Mouse (Mus musculus) liver, embryonic 16.5 days (tissue): ENCODE measurements around the gene Gpr161. TPM values are rescaled to one million over a fixed set of nuclear protein-coding genes. Genes with fewer than 3 reads are reported as not detected.

Source experiments
- ATAC-seq: fragments of 200-750 bp; cut with Nextera tagmentation; 2 replicates; pipeline ENCODE4 v1.8.0; 2017; ENCODE audit warnings: low read depth, mild to moderate bottlenecking, moderate number of reproducible peaks, moderate library complexity
- H3K27ac ChIP-seq: fragments of 300-500 bp; sonication (generic); 2 replicates; pipeline ENCODE4 v1.5.1; 2014; ENCODE audit warnings: mild to moderate bottlenecking, low read length
- H3K27me3 ChIP-seq: fragments of 300-500 bp; sonication (generic); 2 replicates; pipeline ENCODE4 v1.6.1; 2014; ENCODE audit warnings: low read depth, low read length, mixed read lengths; ENCODE audit not compliant: control insufficient read depth, insufficient read depth
- H3K36me3 ChIP-seq: fragments of 300-500 bp; sonication (generic); 2 replicates; pipeline ENCODE4 v1.6.1; 2014; ENCODE audit warnings: mild to moderate bottlenecking; ENCODE audit not compliant: control insufficient read depth, insufficient read depth
- H3K4me1 ChIP-seq: fragments of 300-500 bp; sonication (generic); 2 replicates; pipeline ENCODE4 v1.6.1; 2014; ENCODE audit warnings: low read depth, low read length, mixed read lengths; ENCODE audit not compliant: control insufficient read depth
- H3K4me2 ChIP-seq: fragments of 300-500 bp; sonication (generic); 2 replicates; pipeline ENCODE4 v1.6.1; 2014; ENCODE audit warnings: low read depth, low read length, mixed read lengths
- H3K4me3 ChIP-seq: fragments of 300-500 bp; sonication (generic); 2 replicates; pipeline ENCODE4 v1.5.1; 2014; ENCODE audit warnings: low read depth, mild to moderate bottlenecking, low read length
- H3K9ac ChIP-seq: fragments of 300-500 bp; sonication (generic); 2 replicates; pipeline ENCODE4 v1.6.1; 2014; ENCODE audit warnings: low read depth, low read length
- H3K9me3 ChIP-seq: fragments of 300-500 bp; sonication (generic); replicated peaks from 2 replicates; pipeline ENCODE4 v1.6.1; 2016; ENCODE audit warnings: low read length; ENCODE audit not compliant: control insufficient read depth
- WGBS: fragments of 180-500 bp; shearing (Covaris S2); extraction: QIAGEN DNeasy Blood & Tissue Kit; methylation state at CpG from one replicate; pipeline ENCODE4 v1.1.7; 2014; ENCODE audit not compliant: insufficient replicate concordance; 5-methylcytosine and 5-hydroxymethylcytosine counted together
- polyA plus RNA-seq: library from polyadenylated mRNA; unstranded; fragments of >200 nt; fragmentation: Nextera tagmentation; extraction: Ambion mirVana; gene quantifications from 2 replicates; pipeline ENCODE4 v1.2.1, GENCODE M21; 2015

The Gpr161 gene
- 0.07 and 0.11 TPM in 2 replicates for polyA plus RNA-seq

DNA sequence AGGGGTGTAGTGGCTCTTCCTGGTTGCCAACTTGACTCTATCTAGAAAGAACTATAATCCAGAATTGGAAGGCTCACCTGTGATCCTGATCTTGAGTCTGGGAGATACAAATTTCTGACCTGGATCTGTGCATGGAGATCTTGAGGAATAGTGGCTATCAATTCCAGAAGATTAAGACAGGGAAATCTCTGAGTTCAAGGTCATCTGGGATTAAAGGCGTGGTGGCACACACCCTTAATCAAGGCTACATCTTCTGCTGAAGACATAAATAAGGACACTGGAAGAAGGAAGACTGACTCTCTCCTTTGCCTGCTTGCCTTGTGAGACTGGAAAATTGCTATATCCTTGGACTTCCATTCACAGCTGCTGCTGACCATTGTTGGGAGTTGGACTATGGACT, at the start of gene Gpr161:
Gpr161 (plus strand) TSS at position 301 of the 400 bp plus-strand sequence.
- Histone ChIP-seq H3K36me3 (no peaks in the 10 kb centered on the region), H3K27ac (no peak within 1 kb of the TSS), H3K27me3 (no peaks in the 10 kb centered on the region), H3K9ac (no peak within 1 kb of the TSS), H3K9me3 (no peaks in the 10 kb centered on the region), H3K4me3 (no peak within 1 kb of the TSS), H3K4me1 (no peaks in the 10 kb centered on the region; the same call in 1 of the 2 replicates), H3K4me2 (no peak within 1 kb of the TSS)
- ATAC-seq = no peak
- WGBS = 66% methylated on average over 1 of the region's 1 CpGs

- Histone ChIP-seq H3K9me3 (no peaks in the 10 kb centered on the region), H3K4me3 (no peak overlapping the region), H3K27me3 (no peaks in the 10 kb centered on the region), H3K9ac (no peak overlapping the region), H3K27ac (no peak overlapping the region), H3K4me2 (no peak overlapping the region), H3K4me1 (no peaks in the 10 kb centered on the region), H3K36me3 (no peaks in the 10 kb centered on the region)
- 61% methylated on average over 5 of the region's 5 CpGs for WGBS
- ATAC-seq = no peak
These were observed 49.0 kb upstream of the Gpr161 start for GRCm38 (mm10) chr1:165246587-165246986.

DNA sequence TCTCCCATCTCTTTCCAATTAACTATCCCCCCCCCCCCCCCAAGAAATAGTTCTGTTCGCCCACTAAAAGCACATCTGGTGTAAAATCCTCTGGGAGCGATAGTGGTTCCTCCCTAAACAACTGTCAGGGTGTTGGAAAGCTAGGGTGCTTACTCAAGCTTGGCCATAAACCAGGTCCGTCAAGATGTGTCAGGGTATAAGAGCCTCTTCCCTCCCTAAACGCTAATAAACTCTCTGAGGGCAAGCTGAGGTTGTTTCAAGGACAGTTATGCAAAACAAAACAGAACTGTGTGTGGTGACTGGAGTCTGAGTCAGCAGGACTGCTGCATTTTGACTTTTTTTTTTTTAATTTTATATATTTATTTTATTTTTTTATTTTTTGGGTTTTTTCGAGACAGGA, 48.5 kb upstream of the Gpr161 start:
- WGBS = 54% methylated on average over 5 of the region's 5 CpGs
- no peak for ATAC-seq
- no peaks in the 10 kb centered on the region for H3K9me3 ChIP-seq

DNA sequence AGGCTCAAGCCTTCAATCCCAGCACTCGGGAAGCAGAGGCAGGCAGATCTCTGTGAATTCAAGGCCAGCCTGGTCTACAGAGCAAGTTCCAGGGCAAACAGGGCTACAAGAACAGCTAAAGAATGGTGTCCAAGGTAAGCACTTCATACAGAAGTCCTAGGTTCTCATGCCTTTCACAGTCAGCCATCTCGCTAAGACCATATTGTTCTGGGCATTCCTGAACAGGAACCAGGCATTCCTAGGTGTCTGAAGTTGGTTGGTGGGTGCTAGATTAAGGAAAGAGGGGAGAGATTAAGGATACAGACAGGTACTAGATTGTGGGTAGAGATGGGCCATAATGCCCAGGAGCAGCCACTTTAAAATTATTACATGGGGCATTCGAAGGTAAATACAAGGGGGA, 47.8 kb upstream of the Gpr161 start:
- no peak for ATAC-seq
- no peak overlapping the region for H3K27ac ChIP-seq
- WGBS = 63% methylated on average over 3 of the region's 3 CpGs

More for the DNA sequence above, 48.5 kb upstream of the Gpr161 start:
- no peaks in the 10 kb centered on the region for H3K36me3 ChIP-seq
- no peak overlapping the region for H3K9ac ChIP-seq
- H3K4me1 ChIP-seq = no peaks in the 10 kb centered on the region
- no peaks in the 10 kb centered on the region for H3K27me3 ChIP-seq
- no peak overlapping the region for H3K27ac ChIP-seq
- H3K4me2 ChIP-seq = no peak overlapping the region
- no peak overlapping the region for H3K4me3 ChIP-seq

DNA sequence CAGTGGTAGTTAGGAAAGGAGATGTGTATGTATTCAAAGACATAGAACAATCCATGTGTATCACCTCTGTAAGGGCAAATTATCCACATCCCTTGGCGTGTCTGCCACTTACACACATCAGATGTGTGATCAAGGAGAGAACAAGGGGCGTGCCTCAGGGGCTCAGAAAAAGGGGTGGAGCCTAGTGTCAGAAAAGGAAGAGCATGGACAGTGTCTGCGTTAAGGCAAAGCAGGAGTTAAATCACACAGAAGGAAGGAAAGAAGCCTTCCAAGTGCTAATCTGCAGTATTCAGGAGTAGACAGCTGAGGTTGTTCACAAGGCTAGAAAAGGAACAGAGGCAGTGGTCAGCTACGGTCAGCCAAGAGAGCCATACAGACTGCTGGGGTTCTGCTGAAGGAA, 46.7 kb upstream of the Gpr161 start:
- WGBS = 26% methylated on average over 4 of the region's 4 CpGs
- H3K36me3 ChIP-seq = no peaks in the 10 kb centered on the region
- H3K9ac ChIP-seq = no peak overlapping the region
- H3K27me3 ChIP-seq = no peaks in the 10 kb centered on the region
- H3K9me3 ChIP-seq = no peaks in the 10 kb centered on the region
- no peak overlapping the region for H3K4me3 ChIP-seq
- no peak for ATAC-seq
- H3K4me2 ChIP-seq = no peak overlapping the region
- H3K27ac ChIP-seq = no peak overlapping the region
- no peaks in the 10 kb centered on the region for H3K4me1 ChIP-seq

More for the DNA sequence above, 47.8 kb upstream of the Gpr161 start:
- no peak overlapping the region for H3K9ac ChIP-seq
- H3K4me2 ChIP-seq = no peak overlapping the region
- H3K9me3 ChIP-seq = no peaks in the 10 kb centered on the region
- H3K4me1 ChIP-seq = no peaks in the 10 kb centered on the region
- H3K4me3 ChIP-seq = no peak overlapping the region
- H3K36me3 ChIP-seq = no peaks in the 10 kb centered on the region
- H3K27me3 ChIP-seq = no peaks in the 10 kb centered on the region

DNA sequence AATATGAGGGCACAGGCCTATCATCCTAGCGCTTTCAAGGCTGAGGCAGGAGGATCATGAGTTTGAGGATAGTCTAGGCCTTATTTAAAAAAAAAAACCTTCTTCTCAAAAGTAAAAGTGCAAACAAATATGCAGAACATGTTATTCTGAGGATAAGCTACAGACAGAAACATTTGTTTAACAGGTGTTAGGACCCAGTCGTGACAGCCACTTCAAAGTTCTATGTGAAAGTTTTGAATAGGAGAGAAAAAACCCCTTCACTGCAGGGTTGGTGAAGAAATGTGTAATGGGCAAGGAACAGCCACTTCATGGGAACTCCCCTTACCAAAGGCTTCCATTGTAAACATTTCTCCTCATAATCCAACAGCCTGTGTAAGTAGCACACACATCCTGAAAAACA, 45.0 kb upstream of the Gpr161 start:
- Histone ChIP-seq H3K9ac (no peak overlapping the region), H3K4me2 (no peak overlapping the region), H3K27ac (no peak overlapping the region), H3K27me3 (no peaks in the 10 kb centered on the region), H3K4me3 (no peak overlapping the region), H3K4me1 (no peaks in the 10 kb centered on the region), H3K9me3 (no peaks in the 10 kb centered on the region), H3K36me3 (no peaks in the 10 kb centered on the region)
- no peak for ATAC-seq
- 68% methylated on average over 2 of the region's 2 CpGs for WGBS

DNA sequence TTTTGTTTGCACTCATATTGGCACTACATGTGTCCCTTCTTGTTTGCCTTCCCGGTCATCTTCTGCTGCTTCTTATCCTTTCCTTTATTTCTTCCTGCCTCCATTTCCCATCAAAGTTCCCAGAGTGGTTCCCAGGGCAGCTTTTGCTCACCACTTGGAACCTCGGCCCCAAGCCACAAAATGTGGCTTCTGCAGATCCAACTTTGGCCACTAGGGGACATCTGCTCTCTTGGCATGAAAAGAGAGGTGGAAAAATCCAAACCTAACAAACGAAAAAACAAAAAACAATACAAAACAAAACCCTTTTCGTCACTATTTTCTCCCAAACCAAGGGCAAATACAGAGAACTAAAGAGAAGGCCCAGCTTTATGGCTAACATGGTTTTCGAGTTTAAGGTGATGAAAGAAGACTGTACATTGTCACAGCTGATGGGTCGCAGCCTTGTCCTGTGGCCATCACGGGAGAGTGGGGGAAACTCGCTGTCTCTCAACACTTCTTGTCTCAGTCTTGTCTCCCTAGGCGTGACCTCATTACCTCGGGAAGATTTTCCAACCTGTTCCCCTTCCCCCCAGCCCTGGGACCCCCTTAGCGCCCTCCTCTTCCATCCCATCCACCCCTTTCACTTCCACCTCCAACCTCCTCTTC, 43.4 kb upstream of the Gpr161 start:
- Histone ChIP-seq H3K27me3 (no peaks in the 10 kb centered on the region), H3K4me3 (no peak overlapping the region), H3K27ac (no peak overlapping the region), H3K4me1 (no peaks in the 10 kb centered on the region), H3K9me3 (no peaks in the 10 kb centered on the region), H3K9ac (no peak overlapping the region), H3K36me3 (no peaks in the 10 kb centered on the region), H3K4me2 (no peak overlapping the region)
- WGBS = 40% methylated on average over 11 of the region's 11 CpGs
- ATAC-seq = no peak

DNA sequence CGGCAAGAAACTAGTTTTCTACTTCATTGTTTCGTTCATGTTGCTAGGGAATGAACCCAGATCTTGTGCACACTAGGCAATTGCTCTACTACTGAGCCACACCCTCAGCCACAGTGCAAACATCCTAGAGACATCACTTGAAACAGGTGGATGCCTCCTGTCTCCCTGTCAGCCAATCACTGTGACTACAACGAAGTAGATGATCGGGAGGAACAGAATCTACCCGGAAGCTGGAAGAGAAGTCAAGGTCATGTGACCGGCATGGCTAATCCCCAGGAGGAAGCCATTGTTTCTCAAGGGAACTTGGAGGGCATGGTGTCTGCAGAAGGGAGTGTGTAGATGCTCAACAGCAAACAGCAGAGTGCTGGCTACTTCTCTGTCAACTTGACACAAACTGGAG, 20.6 kb upstream of the Gpr161 start:
- no peaks in the 10 kb centered on the region for H3K9me3 ChIP-seq
- WGBS = 68% methylated on average over 6 of the region's 6 CpGs
- no peak for ATAC-seq
- no peaks in the 10 kb centered on the region for H3K4me1 ChIP-seq
- H3K9ac ChIP-seq = no peak overlapping the region
- no peak overlapping the region for H3K27ac ChIP-seq
- no peak overlapping the region for H3K4me3 ChIP-seq
- H3K4me2 ChIP-seq = no peak overlapping the region
- no peaks in the 10 kb centered on the region for H3K36me3 ChIP-seq
- H3K27me3 ChIP-seq = no peaks in the 10 kb centered on the region

- H3K4me3 ChIP-seq = no peak overlapping the region
- no peak overlapping the region for H3K27ac ChIP-seq
- H3K9me3 ChIP-seq = no peaks in the 10 kb centered on the region
- no peaks in the 10 kb centered on the region; the same call in 1 of the 2 replicates for H3K4me1 ChIP-seq
- H3K36me3 ChIP-seq = no peaks in the 10 kb centered on the region
- H3K4me2 ChIP-seq = no peak overlapping the region
- no peak for ATAC-seq
- H3K9ac ChIP-seq = no peak overlapping the region
- 59% methylated on average over 10 of the region's 10 CpGs for WGBS
- H3K27me3 ChIP-seq = peaks cover 29% of the 10 kb centered on the region
These were observed 14.8 kb upstream of the Gpr161 start for GRCm38 (mm10) chr1:165280741-165281140.
